Mouse (Mus musculus) adrenal gland, adult (tissue): ENCODE data around the gene Hmcn2.

Experiments used
- DNase-seq, 2 experiments: peaks; one replicate each; pipeline ENCODE4 v3.0.0; 2022 to 2023; ENCODE audit warnings: low spot score in 1 of 2; ENCODE audit not compliant: inconsistent age in 2 of 2

Gene Hmcn2

DNA sequence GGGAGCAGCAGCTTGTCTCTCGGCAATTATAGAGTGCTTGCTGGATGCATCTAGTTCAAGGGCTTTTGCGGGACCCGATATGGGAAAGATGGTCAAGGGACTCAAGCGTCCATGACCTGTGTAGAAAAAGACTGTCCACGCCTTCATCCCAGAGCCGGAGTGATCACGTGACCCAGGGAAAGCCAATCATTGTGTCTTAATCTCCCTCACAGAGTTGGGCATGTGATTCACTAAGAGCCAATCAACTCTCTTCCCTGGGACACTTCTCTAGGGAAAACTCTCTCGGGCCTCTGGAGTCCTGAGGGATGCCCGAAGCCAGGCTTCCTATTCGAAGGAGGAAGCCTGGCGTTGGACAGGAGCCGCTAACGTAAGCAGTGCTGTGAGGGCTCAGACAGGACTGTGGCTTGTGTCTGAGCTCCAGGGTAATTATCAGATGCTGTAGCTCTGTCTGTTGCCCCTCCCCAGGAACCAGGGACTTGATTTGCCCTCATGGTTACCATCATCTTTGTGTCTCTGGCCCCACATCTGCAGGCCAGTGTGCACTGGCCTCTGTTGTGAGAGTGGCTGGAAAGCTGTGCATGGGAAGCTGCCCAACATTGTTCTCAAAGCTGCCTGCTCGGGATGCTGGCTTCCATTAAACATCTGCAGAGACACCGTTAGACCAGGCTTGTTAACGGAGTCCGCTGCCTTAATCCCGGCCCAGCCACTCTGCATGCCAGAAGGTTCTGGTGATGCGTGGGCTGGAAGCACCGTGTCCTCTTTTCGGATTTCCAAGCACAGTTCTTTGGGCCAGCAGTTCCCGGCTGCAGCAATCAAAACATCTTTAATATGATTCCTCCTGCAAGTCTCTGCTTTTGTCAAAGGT is 9.2 kb upstream of the Hmcn2 start:
- DNase-seq: no peak

DNA sequence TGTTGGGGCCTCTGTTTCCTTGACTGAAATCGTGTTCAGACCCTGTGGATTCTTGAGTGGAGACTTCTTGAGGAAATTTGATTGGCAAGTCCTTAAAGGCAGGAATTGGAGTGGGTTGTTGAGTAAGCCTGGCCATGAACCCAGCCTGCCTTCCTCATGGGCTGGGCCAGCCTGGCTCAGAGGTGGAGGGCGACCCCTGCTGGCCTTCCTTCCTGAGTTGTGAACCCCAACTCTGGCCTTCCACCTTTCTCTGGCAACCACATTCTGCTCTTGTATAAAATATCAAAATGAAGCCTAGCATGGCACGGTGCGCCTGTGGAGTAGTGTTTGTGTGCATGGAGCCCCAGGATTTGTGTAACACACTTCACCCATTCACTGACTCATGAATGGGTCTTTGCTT is 8.5 kb upstream of the Hmcn2 start:
- DNase-seq: peak in 1 of 2 experiments; percentile 68

DNA sequence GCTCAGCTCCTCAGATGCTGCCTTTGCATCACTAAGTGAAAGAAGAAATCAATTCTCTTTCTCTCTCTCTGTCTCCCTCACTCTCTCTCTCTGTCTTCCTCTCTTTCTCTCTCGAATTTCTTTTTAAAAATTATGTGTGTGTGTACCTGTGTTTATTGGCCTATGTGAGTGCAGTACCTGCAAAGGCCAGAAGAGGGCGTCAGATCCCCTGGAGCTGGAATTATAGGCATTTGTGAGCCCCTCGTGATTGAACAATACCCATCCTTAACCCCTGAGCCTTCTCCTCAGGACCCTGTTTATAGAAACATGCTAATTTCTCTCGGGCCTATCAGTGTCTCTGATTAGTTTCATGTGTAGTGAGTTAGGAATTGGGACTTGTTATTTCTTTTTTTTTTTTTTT is 6.0 kb upstream of the Hmcn2 start:
- DNase-seq: no peak

DNA sequence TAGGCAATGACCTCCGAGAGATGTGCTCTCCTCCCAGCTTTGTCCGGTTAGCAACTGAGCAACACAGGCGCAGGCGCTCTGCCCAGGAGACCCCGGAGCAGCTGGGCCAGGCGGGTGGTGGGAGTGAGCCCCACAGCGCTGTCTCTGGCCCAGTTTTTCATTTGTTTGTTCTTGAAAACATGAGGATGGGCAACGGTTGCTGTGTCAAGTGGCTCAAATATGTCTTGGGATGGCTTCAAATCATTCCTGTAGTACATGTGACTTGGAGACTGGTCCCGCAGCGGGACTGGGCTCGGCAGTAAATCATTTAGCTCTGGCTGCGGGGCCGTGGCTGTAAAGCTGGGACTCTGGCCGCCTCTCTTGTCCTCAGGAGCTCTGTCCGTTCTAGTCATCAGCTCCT is 4.7 kb upstream of the Hmcn2 start:
- no peak for DNase-seq

DNA sequence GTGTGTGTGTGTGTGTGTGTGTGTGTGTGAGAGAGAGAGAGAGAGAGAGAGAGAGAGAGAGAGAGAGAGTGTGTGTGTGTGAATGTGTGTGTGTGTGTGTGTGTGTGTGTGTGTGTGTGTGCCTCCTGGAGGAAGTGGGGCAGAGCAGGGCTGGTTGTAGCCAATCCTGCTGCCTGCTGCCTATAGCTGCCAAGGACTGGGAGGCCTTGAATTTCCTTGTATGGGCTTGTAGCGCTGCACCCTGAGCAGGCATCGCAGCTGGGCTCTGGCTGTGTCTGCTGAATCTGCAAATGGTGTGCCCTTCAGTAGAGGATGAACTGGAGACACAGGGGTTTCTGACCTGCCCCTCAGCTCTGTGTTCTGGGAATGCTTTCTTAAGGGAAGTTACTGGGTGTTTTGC is 3.9 kb downstream of the Hmcn2 start:
- peak; percentile 33 to 54 for DNase-seq

DNA sequence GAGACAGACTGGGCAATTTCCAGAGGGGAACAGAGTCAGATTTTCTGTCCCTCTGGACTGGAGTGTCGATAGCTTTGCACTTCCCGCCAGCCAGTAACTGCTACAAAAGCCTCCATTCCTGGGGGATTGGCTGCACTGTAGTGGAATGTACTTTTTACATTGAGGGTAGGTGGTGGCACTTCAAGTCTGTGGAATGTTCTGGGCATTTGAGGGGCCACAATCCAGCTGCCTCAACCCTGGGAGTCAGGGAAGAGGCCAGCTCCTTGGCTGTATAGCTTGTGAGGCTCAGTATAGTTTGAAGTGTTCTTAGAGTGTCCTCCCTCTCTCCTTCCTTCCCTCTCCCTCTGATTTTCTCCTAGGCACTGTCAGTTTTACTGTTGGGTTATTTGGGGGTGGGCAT is 5.0 kb downstream of the Hmcn2 start:
- no peak for DNase-seq

DNA sequence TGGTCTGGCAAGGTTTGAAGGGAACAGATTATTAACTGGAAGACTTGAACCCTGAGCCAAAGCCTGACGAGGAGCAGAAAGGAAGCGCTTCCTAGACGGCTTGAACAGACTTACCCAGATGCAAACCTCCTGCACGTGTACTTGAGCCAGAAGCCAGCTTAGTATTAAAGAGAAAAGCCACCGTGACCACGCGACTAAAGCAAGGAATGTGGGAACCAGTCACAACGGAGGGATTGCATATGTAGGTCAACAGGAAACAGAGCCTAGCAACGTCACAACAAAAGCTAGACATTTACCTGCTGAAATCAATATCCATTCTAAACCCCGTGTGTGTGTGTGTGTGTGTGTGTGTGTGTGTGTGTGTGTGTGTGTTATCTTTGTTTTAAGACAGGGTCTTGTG is 13.0 kb downstream of the Hmcn2 start:
- DNase-seq: no peak

DNA sequence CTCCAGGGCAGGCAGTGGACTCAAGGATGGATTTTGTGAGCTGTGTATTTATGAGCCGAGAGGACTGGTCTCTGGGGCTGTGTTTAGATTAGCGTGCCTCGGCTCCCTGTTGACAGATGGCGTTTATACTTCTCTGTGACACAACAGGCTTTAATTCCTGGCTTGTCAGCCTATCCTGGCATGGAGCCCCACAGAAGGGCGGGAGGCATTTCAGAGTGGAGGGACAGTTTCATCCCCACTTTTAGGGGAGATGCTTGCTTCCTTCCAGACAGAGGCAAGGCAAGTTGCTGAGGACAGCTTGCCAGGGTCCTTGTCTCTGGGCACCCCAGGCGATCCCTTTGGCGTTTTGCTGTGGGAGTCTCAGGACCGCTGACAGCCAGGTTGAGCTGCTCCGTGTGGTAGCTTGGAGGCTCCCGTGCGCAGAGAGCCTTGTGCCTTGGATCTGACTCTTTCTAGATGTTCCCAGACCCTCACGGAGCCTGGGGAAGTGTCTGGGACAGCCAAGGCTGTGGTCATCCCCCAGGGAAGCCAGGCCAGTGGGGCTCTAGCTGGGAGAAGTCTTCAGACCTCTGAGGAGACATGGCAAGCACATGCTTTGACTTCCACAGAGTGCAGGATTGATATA is 23.6 kb downstream of the Hmcn2 start:
- DNase-seq: no peak

DNA sequence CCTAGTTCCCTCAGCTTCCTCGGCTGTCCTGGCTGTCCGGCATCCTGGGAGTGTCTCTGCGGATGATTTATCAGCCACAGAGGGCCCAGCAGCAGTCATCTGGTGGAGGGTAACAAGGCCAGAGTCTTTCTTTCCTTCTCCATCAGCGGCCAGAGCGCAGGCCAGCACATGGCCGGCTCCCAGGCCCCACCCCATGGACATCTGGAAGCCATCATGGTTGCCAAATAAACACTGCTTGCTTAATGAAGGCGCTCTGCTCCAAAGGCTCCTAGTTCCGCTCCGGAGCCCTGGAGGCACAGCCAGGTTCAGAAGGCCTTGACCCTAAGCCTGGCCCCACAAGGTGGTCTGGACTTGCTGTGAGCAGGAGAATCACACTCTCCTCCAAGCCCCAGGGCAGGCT is 25.6 kb downstream of the Hmcn2 start:
- peak; percentile 21 to 40 for DNase-seq

DNA sequence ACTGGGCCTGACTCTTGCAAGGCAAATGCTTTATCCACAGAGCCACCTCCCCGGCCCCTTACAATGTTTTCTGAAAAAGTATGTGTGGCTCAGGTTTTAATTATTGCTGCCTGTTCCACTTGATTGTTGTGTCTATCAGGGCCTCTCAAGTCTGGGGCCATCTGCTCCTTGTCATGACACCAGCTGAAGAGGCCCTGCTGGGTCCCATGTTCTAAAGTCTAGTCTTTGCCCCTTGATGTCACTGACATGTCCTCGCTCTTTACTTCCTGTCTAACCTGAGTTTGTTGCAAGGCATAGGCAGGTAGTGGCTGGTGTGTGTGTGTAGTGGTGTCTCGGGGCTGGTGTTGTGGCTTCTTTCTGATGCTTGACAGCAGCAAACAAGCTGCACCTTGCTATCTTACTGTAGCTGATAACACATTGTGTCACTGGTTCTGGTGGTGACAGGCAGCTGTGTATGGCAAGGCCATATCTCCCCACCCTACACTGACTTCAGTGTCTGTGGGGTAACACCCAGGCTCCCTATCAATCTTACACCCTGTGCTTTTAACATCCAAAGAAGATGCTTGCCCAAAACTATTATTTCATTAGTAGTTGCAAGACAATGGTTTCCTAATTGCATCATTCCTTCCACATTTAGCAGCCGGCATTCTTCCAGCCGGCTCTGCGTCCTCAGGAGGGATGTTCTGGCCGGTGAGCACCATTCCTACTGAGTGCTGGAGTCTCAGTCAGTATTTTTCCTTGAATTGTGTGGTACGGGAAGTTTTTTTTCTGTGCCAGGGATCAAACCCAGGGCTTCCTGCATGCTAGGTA is 27.7 kb downstream of the Hmcn2 start:
- no peak for DNase-seq

DNA sequence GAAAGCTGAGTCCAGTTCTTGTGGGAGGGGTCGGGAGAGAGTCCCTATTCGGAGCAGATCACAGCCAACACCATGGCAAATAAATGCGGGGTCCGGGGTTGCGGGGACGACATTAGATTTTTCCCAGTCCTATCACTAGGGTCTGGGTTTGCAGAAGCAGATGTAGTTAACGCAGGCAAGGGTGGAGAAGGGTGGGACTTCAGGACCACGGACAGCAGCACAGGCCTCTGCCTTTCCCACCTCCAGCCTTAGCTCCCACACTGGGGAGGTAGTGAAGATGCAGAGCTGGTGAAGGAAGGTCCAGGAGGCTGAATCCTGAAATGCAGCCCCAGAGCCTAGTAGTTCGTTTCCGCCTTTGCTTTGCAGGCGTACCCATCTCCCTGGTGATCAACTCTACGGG is 31.9 kb downstream of the Hmcn2 start:
- DNase-seq: peak; percentile 53 to 78

DNA sequence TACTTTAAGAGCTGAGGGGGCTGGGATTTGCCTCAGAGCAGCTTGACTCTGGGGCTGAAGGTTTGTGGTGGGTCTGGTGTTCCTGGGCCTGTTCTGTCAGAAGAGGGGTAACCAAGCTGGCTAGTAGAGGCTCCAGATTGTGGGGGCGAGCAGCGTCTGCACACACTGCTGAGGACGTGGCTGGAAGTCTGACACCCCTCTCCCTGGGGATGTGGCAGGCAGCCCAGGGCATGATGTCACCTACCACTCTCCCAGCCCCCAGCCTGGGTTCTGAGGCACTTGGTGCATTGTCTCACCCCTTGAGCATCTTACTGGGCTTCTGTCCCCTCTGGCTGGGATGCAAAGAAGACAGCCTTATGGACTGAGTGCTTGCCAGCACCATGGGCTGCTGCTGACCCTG is 34.2 kb downstream of the Hmcn2 start:
- DNase-seq: no peak

DNA sequence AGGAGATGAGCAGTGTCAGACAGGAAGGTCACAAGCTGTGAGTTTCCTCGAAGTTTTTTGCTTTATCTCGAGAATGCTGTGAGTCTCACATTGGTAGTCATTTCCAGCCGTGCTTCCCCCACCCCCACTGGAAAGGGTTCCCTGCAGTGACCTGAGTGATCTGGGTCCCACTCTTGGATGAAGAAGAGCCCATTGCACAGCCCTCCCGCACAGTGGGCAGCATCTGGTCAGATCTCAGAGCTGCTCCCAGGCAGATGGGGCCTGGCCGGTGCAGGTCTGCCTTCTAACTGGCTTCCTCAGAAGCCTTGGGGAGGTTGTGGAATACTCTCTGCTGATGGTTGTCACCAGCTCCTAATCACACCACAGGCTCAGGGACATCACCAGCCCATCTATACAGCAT is 34.6 kb downstream of the Hmcn2 start:
- no peak for DNase-seq

DNA sequence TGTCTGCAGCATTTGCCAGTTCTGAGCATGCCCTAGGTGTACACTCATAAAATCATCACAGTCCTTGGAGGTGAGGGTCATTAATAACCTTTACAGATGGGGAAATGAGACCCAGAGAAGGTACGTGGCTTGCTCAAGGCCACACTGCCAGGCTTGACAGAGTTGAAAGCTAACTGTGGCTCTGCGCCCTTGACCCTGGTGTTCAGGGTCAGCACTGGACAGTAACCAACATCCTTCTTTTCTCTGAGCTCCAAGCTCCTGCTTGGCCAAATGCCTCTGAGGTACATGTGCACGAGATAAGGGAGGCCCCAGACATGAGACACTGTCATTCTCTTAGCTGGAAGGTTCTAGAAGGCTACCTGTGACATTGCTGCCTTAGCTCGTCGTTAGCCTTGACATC is 42.6 kb downstream of the Hmcn2 start:
- DNase-seq: peak; percentile 59 to 74

DNA sequence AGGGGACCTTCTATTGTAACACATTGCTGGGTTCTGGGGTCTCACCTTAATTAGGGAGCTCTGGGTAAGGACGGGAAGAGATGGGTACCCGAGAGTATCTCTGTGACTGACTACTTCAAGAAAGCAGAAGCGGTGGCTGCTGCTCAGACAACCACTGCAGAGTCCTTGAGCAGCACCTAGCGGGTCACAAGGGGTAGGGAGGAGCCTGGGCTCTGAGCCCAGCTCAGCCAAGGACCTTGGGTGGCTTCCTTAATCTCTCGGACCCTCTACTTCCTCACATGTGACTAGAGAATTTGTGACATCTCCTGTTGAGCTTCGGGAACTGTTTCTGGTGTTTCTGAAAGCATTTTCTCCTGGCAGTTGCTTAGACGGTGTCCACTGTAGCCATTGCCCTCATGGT is 45.1 kb downstream of the Hmcn2 start:
- DNase-seq: peak; percentile 28 to 59

DNA sequence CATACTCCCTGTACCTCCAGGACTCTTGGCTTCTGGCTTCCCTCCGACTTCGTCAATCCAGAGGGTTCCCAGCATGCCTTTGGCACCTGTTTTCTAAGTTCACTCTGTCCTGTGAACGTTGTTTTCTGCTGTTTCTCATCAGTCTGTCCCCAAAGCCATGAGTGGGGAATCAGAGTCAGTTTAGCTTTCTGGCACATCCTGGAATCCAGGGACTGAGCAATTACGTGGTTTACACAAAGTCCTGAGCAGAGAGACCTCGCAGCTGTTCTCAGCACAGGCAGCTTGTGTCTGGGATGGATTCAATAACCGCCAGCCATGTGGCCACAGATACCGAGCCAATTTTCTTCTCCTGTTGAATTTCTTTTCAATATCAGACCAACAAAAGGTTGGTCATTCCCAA is 53.0 kb downstream of the Hmcn2 start:
- DNase-seq: no peak

DNA sequence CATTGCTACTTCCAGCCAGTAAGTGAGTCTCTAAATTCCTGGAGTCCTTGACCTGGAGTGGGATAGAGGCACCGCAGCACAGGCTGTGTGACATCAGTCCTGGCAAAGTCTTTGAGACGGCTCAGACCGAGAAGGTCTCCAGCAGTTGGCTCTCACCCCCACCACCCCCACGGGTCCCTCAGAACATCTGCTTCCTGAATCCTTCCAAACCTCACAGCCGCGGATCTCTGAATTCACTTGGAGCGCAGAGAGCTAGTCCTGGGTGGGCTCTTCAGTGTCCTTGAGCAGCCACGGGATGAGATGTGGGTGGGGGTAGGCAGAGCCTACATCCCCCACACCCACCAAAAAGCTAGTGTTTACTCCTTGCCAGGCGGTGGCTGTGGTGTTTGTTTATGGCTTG is 57.2 kb downstream of the Hmcn2 start:
- DNase-seq: no peak

DNA sequence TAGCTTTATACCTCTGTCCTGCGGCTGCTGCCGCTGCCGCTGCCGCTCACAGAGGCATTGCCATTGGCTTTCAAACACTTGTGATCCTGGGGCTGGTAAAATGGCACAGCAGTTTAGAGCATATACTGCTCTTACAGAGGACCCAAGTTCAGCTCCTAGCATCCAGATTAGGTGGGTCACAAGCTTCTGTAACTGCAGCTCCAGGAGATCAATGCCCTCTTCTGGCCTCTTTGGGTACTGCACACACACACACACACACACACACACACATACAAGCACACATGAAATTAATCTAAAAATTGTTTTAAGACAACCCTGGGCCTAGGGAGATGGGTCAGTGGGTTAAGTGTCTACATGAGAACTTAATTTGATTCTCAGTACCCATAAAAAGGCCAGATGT is 58.0 kb downstream of the Hmcn2 start:
- DNase-seq: no peak

DNA sequence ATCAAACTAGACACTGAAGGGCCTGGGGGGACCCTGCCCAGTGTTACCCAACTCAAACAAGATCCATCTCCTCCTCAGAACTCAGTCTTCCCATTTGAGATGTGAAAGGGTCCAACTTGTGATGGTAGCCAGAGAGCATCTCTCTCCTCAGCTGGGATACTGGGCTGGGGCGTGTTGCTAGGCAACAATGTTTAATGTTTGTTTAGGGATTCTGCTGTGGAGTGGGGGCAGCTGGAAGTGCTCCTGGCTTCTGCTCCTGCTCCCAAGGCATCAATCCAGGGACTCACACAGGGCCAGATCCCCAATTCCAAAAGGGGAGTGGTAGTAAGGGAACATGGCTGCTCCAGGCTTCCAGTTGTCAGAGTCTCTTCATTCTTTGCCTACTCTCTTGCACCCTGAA is 60.2 kb downstream of the Hmcn2 start:
- no peak for DNase-seq

DNA sequence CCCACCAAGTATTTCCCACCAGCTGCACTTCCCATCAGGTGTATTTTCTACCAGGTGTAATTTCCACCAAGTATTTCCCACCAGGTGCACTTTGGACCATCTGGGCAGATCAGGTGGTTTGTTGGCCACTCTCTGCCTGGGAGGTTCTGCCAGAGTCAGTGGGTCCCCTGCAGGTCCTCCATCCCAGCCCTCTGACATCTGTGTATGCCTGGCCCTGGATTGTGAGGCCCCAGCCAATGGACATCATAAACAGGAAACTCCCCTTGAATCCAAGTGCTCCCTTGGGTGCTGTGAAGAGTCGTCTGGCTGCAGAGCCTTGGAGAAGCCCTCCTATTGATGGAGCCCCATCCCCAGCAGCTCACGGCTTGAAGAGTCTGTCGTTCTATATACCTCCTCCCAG is 61.8 kb downstream of the Hmcn2 start:
- no peak for DNase-seq

DNA sequence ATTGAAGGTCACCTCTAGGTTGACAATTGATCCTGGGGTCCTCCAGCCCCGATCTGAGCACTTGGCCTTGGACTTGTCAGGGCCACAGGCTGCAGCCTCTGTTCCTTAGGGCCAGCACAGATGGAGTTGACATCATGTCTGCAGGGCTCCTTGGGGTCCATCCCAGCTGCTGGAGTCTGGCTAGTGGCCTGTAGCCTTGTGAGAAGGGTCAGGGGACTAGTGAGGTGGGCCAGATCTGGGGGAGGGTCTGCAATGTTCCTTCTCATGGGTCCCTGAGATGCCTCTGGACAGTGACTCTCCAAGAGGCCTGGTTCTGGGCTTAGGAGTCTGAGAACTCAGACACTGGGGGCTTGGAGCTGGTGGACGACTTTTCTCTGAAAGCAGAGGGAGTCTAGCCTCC is 63.3 kb downstream of the Hmcn2 start:
- no peak for DNase-seq

DNA sequence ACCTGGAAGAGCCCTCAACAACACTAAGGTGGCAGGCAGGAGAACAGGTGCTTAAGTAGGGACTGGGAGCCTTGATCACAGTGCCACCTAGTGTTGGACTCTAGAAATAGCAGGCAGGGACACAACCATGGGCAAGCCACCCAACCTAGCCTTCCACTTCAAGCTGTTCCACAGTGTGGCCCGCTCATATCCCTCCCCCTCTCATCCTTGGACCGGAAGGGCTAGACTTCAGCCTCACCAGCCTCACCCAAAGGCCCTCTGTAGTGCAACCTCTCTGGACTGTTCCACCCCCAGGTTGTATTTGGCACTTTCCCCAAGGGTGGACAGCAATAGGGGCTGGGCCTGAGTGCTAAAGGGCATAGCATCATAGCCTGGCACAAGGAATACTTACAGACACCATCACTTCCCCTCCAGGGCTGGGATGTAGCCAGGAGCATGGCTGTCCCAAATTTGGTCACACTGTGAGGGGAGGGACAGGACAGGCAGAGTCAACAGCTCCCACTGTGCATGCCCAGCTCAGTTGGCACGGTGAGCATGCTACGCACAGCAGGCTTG is 67.2 kb downstream of the Hmcn2 start:
- peak; percentile 36 to 80 for DNase-seq
